Mouse (Mus musculus): ENCODE results near the gene Zfp786. TPM values are rescaled to one million over a fixed set of nuclear protein-coding genes. Genes with fewer than 3 reads are reported as not detected.

The Zfp786 gene
- total RNA-seq, 2 experiments from 2014 or later = 5.1 to 5.5 TPM

DNA sequence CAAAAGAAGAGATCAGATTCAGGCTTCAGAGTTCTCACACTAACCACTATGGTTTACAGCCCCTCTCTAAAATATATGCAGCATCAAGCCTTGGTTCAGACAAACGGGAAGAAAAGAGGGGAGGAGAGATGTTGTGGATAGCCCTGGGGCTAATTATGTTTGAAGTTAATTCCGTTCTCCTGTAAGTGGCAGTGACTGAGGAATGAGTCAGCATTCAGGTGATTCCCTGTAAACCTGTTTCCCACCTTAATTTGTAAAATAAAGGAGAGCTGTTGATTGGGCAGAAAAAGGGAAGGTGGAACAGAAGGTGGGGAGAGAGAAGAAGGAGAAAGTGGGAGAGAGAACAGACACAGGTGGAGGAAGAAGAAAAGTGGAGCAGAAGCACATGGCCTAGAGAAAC lies 6.4 kb downstream of the Zfp786 start:
- DNase-seq (ENCODE audit: low spot score in 2 of 2) = no peak

DNA sequence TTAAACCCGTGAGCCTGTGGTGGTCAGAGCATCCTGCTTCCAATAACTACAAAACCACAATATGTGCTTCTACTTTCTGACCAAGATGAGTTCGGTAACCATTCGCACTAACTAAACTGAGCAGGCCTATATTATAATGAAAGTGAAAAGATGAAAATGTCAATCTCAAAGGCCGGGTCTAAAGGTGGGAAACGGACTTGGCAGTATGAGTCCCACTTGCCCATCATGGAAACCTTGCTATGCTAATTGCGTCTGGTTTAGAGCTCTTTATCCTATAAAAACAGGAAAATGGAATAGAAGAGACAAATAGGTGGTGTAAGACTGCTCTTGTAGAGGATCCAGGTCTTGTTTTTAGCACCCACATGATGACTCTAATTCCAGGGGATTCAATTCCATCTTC lies 8.9 kb downstream of the Zfp786 start:
- DNase-seq (ENCODE audit: low spot score in 2 of 2) = no peak

DNA sequence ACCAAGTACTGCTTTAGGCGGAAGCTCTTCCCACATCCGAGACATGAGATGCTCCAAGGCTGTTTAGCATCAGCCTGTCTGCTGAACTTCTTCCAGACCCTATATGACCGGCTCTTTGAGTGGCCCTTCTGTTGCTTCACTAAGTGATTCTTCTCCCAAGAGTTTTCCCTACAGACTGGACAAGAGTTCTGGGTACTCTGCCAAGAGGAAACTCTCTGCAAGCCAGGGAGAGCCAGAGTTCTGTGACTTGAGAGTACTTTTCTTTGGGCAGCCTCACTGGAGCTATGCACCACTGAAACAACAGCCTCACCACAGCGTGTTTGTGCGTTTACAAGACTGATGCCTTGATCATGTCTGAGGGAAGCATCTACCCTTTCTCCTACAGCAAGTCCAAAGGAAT lies 9.4 kb downstream of the Zfp786 start:
- DNase-seq (ENCODE audit: low spot score in 2 of 2) = no peak

DNA sequence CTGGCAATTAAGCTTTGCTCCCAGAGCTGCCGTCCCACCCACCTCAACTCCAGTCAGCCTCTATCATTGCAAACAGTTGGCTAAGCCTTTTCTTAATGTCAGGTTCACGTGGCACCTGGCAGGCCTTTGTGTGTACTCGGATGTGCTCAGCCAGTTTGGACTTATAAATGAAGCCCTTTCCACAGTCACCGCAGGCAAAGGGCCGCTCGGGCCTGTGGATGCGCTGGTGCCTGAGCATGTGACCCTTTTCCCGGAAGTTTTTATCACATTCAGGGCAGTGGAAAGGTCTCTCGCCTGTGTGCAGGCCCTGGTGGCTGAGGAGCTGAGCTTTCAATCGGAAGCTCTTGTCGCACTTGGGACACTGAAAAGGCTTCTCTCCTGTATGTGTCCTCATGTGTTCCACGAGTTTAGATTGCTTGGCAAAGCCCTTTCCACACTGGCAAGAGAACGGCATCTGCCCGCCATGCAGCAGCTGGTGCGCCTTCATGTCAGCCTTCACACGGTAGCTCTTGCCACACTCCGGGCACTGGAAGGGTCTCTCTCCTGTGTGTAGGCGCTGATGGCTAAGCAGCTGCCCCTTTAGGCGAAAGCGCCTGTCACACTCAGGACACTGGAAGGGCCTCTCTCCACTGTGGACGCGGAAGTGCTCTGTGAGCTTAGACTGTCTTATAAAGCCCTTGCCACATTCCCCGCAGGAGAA lies 10.9 kb downstream of the Zfp786 start:
- DNase-seq (ENCODE audit: low spot score in 2 of 2) = peak; percentile 27 to 38

DNA sequence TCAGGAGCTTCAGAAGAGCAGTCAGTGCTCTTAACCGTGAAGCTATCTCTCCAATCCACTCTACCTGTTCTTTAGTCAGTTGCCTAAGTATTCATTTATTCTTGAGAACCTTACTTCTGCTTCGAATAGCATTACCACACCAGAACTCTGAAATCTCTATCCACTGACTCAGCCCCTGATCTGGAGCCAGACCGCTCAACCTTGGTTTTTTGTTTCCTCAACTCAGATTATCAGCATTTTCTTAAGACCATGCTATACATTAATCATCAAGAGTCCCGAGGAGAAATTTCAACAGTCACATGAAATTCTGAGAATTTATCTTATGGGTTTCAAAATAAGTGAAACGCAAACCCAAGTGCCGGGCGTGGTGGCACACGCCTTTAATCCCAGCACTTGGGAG lies 11.9 kb downstream of the Zfp786 start:
- no peak for DNase-seq (ENCODE audit: low spot score in 2 of 2)

DNA sequence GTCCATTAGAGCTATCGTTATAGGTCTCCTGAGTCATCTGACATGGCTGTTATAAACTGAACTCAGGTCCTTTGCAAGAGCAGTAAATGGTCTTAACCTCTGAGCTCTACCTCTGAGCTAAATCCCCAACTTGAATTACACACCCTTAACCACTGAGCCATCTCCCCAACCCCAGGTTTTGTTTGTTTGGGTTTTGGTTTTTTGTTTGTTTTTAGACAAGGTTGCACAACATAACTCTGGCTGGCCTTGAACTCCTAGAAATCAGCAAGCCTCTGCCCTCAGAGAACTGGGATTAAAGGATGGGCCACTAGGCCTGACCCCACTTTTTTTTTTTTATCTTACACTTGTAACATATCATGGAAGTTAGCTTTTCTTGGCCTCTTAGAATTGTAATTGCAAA lies 14.5 kb downstream of the Zfp786 start:
- no peak for DNase-seq (ENCODE audit: low spot score in 2 of 2)

DNA sequence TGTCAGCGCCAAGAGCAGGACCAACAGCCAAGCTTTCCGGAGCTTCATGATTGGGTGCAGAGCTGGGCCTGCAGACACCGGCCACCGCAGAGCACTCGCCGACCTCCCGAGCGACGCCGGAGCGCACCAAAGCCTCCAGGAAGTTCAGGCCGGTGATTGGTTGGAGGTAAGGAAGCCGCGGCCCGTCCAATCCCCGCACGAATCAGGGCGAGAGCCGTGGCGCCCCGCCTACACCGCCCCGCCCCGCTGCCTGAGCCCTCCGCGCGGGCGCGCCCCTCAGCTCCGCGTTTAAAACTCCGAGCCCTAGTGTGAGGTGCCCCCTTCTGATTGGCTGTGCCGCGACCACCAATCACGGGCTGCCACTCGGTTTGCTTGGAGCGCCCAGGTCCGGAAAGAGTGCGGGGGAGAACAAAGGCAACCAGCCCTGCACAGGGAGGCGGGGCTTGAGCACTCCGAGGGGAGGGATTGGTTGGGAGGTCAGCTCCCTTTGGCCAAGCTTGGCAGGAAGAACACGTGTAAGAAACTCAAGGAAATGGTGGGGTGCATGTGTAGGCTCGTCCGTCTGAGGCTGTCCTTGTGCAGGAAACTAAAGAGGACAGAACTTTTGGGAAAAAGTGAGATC lies 17.3 kb downstream of the Zfp786 start, which contains the start of gene Pdia4:
TSS of gene Pdia4 (minus strand) at position 174 of the 622 bp plus-strand sequence.
- DNase-seq (ENCODE audit: low spot score in 2 of 2) = peak; percentile 97 to 98

DNA sequence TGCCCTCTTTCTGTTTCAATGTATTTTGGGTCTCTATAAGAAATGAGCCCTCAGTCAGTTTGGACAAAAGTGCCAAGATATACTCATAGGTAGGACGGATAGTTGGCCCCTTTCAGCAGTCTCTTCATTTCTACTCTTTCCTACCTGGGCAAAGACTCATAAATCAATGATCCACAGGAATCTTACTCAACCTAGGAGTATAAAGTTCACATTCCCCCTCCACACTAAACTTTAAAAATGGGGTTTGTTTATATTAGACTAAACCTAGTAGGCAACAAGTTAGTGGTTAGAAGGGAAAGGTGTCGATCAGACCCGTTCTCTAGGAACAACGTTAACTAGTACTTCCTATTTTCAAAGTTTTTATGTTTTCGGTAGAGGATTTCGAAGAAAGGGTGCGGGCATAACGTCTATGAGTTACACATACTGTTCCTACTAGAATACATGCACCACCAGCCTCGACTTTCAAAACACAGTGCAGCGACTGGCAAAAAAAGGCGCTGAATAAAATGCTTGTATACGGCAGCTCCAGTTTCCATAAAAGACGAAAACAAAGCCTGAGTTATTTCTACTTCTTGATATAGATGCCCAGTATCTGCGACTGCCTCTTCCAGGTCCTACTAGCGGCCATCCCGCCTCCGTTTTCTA lies 18.3 kb downstream of the Zfp786 start:
- no peak for DNase-seq (ENCODE audit: low spot score in 2 of 2)

DNA sequence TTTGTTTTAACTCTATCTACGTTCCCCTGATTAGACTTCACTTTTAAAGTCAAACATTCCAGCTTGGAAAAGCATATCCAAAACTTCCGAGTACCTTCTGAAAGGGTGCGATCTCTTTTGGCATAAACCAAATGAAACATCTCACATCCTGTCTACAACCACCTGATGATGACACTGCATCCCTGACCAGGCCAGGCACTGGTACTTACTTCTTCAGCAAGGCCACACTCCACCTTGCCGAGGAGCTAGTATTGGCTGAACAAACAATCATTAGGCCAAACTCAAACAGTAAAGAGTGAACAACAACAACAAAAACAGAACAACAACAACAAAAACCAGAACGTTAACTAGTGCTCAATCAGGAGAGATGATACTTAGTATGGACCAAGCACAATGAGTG lies 19.3 kb downstream of the Zfp786 start:
- no peak for DNase-seq (ENCODE audit: low spot score in 2 of 2)

DNA sequence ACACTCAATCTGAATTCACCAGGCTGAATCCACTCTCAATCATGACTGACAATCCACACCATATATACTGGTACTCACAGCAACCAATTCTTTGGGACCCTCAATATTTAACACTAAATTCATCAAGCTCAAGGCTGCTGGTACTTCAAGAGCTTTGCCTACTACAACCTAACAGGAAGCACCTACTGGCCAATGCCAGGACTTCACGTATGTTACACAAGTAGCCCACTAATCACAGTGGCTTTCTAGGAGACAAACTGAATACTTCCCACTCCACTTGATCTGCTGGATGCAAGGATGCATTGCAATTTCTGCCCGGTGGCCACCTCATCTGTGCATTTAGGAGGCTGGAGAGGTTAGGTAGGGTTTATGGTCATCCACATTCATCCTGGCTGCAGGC lies 20.5 kb downstream of the Zfp786 start:
- DNase-seq (ENCODE audit: low spot score in 2 of 2) = no peak

DNA sequence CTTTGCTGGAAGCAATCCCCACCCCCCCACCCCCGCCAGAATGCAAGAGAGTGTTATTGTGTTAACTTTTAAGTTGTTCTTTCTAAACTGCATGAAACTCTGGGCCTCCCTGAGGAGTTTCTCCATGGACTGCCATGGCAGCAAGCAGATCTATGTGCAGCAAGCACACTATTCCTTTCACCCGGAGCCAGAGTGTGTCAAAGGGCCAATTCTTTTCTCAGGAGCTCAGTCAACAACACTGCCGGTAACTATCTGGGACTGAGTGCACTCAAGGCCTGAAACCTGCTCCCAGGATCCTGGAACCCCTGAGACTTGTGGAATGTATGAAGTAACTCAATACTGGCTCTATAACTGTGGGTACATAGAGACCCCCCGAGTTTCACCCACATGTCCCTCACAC lies 21.6 kb downstream of the Zfp786 start:
- DNase-seq (ENCODE audit: low spot score in 2 of 2) = no peak

DNA sequence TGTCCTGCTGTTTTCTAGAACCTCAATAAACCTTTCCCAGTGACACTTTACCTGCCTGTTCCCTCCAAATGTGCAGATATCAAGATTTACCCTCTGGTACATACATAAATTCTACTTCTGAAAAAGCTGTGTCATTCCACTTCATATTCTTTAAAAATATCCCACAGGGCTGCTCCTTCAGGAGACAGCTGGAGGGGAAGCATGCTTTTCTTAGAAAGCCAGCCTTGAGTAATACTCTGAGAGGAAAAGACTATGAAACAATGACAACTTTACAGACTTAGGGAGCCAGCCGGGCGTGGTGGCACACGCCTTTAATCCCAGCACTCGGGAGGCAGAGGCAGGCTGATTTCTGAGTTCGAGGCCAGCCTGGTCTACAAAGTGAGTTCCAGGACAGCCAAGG lies 22.1 kb downstream of the Zfp786 start:
- no peak for DNase-seq (ENCODE audit: low spot score in 2 of 2)

DNA sequence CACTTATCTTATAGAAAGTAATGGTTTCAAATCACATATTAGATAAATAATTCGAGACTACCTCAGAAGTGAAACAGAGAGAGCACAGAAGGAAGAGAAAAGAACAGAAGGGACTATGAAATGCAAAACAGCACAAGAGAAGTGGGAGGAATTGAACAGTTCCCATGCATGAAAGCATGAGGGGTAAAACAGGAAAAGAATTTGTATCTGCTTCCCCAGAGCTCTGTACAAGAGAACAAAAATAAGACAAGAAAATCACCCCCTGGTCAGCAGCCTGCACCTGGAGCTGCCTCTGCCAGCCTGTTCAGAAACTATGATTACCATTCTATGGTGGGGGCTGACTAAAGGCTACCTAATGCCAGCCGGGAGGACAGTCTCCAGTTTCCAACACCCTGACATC lies 23.2 kb downstream of the Zfp786 start:
- no peak for DNase-seq (ENCODE audit: low spot score in 2 of 2)

DNA sequence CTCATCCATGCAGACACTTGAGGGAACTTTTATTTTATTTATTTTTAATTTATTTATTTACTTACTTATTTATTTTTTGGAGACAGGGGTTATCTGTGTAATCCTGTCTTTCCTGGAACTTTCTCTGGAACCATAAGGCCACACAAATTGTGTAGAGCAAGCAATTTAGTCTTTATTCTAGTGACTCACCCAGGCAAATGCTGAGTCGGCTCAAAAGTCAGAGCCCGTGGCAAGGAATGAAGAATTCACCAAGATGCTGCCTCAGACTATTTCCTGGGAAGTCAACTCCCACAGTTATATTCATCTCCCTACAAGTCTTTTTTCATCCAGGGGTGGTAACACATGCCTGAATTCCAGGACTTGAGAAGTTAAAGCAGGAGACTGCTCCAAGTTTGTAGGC lies 25.1 kb downstream of the Zfp786 start:
- DNase-seq (ENCODE audit: low spot score in 2 of 2) = no peak

DNA sequence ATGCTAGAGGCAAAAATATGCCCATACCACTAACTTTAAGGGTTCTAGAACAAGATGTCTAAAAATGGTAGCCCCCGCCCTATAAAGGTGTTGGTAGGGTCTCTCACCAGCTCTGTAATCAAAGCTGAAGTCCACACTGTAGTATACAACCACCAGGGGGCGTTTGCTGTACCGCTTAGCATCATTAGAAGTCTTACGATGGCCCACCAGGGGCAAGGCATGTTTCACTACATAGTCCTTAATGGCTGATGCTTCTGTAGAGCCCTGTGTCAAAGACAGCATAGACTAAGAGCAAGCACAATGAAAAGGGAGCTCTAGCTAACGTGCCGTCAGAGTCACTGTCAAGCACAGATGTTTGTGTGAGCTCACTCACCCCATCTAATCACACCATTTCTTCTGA lies 31.6 kb downstream of the Zfp786 start:
- DNase-seq (ENCODE audit: low spot score in 2 of 2) = peak; percentile 28 to 71

DNA sequence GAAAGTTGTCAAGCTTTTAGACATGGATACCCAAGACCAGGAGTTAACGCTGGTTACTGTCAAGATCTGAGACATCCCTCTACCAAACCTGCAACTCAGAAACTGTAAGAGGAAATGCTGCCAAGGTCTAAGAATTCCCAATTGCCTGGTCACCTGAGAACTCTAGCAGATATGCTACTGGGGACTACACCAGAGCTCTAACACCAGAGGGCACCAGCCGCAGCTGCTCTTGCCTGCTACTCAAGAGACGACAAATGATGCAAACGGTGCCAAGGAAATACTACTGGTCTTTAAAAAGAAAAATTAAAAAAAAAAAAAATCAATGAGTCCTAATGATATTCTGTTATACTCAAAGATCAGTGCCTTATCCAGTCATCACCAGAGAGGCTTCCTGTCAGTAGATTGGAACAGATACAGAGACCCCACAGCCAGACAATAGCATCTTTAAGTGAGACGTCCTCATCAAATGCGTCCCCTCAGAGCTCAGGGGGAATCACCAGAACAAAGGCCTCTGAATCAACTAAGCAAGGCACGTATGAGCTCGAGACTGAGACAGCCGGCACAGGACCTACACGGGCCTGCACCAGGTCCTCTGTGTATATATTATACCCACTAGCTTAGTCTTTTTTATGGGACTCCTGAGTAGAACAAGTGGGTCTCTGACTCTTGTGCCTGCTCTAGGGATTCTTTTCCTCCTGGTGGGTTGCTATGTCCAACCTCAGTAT lies 36.4 kb downstream of the Zfp786 start:
- DNase-seq (ENCODE audit: low spot score in 2 of 2) = peak in 1 of 2 experiments; percentile 45

DNA sequence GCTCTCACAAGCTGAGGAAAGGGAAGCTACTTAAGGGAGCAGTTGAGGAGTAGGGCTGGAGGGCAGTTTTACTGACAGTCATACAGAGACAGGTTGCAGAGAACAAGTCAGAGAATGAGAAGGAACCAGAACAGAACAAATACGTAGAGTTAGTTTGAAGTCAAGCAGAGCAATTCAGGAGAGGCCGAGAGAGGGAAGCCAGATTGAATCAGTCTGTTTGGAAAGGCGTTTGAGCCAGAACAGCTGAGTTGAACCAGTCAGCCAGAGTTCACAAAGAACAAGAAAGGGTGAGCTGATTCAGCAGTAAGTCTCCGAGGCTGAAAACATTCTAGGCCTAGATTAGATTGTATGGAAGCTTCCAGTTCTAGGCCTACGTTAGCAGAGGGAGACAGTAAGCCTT lies 37.4 kb downstream of the Zfp786 start:
- DNase-seq (ENCODE audit: low spot score in 2 of 2) = no peak

DNA sequence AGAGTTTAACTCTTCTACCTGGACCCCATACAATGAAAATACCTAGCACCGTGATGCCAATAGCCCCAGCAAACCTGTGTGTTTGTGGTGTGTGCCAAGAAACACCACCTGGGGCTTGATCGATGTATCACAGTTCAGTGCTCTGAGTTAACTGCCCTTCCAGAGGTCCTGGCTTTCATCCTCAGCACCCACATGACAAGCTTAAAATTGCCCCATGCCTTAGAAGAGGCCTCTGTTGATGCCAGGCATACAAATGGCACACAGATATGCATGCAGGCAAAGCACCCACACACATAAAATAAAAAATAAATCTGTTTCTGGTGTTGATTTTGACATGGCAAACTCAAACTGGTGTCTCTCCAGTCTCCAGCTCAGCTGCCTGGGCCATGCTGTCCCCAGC lies 38.1 kb downstream of the Zfp786 start:
- no peak for DNase-seq (ENCODE audit: low spot score in 2 of 2)

DNA sequence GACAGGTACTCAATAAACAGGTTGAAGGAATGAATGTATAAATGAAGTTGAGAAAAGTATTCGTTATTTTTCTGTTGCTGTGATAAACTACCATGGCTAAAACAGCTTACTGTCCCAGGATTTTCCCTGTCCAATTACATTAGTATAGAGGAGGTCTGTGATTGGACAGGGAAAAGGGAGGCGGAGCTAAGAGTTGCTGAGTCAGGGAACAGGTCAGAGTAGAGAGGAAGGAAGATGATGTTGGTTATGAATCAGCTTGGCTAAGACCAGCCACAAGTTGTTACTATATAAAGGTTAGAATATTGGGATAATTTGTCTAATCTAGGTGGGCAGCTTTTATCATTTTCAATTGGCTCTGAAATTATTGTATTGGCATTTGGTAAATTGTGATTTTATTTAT lies 39.9 kb downstream of the Zfp786 start:
- DNase-seq (ENCODE audit: low spot score in 2 of 2) = no peak

DNA sequence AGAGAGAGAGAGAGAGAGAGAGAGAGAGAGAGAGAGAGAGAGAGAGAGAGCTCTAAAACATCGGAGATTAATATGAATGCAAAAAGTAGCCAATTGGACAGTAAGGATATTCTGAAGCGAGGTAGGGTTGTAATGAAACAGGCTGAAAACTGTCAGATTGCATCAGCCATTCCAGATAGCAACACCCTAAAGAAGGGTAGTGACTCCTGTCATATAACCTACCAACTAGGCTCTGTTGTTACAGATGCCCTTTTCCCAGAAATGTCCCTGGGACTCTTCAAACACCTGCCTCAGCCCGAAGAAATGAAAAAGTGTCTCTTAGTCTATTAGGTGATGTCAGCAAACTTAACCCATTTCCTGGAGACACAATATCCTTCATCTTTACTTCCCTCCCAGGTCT lies 41.8 kb downstream of the Zfp786 start:
- DNase-seq (ENCODE audit: low spot score in 2 of 2) = no peak

DNA sequence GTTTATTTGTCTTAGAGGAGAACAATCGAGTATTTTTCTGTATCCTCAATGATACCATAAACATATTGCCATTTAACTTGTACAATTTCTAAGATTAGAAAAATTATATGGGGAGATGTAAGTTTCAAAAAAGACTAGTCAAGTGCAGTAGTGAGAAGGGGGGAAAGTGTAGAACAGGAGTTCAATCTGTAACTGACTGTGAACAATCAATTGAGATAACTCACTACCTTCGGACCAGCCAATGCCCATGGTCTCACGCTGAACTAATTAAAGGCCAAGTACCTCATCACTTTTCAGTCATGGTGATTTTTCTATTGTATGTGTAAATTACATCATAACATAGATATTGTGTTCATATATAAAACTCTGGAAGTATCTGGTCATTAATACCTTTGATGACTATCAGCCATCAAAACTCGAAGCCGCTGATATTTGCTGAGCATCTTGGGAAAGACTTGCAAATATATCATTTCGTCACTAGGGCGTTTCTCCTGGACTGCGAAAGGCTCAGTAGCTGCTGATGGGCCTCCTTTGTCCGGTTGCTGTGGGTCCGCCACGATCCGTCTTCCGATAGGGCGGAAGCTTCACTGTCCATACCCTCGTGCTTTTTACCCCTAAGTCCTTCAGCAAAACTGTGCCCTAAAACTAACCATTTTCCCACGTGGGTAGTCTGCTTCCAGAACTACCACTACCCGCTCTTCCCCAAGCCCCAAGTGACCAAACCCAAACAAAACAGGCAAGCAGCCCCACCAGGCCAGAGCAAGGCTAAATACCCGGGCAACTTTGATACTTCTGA lies 42.5 kb downstream of the Zfp786 start:
- peak; percentile 91 to 92 for DNase-seq (ENCODE audit: low spot score in 2 of 2)

Measured in layer of hippocampus, postnatal 14 days (tissue).